Mouse (Mus musculus): ENCODE results near the gene Ccl2.

DNA sequence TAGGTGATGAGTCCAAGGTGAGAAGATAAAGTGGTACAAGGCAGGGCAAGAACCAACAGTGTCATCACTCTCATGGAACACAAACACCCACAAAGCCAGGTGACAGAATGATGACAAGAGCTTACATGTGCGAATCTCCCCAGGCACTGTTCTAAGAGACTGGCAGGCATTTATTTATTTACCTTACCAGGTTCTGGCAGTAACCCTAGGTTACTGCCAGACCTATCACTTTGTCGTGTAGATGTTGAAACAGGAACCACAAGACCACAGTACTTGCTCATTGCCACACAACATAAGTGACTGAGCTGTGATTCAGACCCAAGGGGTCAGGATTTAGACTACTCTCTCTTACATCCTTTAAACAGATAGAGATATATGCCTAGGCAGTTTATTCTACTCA is 20.3 kb upstream of the Ccl2 start:
- TF ChIP-seq CTCF (IDR thresholded peaks at IDR 0.05; ENCODE audit: extremely low read depth, insufficient read depth, low read length) (no peak), POLR2A (IDR thresholded peaks at IDR 0.05; ENCODE audit: extremely low read depth, insufficient read depth, low read length) (no peak)
